Comparison of ENCODE assay signal across 9 mouse cellular contexts in the genomic region with DNA sequence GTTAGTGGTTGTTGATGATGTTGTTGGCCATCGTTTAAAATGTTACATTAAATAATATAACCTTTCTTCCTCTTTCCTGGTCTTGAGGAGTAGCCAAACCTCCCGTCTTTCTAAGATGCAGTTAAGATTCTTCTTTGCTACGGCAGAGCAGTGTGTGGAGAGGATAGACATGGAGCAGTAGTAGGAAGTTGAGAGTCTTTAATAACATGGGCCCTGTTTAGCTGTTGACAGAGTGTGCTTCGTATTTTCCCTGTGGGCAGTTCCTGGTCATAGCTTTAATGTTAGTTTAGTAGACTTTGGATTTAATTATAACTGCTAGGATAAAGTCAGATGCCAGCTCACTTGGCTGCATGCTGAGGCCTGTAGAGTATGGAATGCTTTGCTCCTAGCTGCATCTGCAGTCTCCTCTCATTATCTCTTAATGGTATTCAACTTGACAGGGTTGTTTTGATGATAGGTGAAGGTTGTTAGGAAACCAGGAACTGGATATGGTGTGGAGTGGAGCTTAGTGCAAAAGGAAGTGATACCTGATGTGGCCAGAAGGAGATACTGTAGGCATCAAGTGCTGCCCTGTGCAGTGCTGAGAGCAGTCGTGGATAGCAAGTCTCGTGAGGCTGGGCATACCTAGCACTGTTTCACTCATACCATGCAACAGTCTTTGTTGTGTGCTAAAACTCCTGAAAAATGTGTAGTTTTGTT.
DNase-seq lines count a peak whose midpoint lies in the region; ATAC-seq and TF ChIP-seq lines count a peak whose summit lies in the region.
"Had no signal": no experiment of that assay in that cellular context is flagged by ENCODE, and none has a peak within 500 bp of the region (broad histone marks: within the 10 kb centered on the region; RNA-seq: fewer than 3 reads in every experiment).

No protein-coding gene starts in this region.

- ATAC-seq in intestine, embryonic 16.5 days: peak; percentile 61
- peak; percentile 24; the same call in 1 of the 2 replicates for ATAC-seq in stomach, embryonic 16.5 days (ENCODE audit: insufficient read depth, low FRiP score)

- no peak overlapping the region for H3K4me3 ChIP-seq in layer of hippocampus, adult 2 months
- H3K4me3 ChIP-seq in intestine, embryonic 16.5 days (ENCODE audit: low read length): no peak overlapping the region
- no peak overlapping the region for H3K4me3 ChIP-seq in stomach, embryonic 16.5 days (replicated peaks; ENCODE audit: low read length)

- no peaks in the 10 kb centered on the region for H3K9me3 ChIP-seq in intestine, embryonic 16.5 days (ENCODE audit: control insufficient read depth, low read length)
- no peaks in the 10 kb centered on the region for H3K9me3 ChIP-seq in stomach, embryonic 16.5 days (replicated peaks; ENCODE audit: control insufficient read depth, low read length)

- H3K4me1 ChIP-seq in intestine, embryonic 16.5 days (ENCODE audit: control insufficient read depth, insufficient read depth, low read length): peaks cover 34% of the 10 kb centered on the region
- H3K4me1 ChIP-seq in stomach, embryonic 16.5 days (ENCODE audit: control insufficient read depth, insufficient read depth, low read length): peaks cover 31% of the 10 kb centered on the region

- intact Hi-C loops in left cerebral cortex, postnatal 25 days (cut with DNase I): no loop called here

- no peaks in the 10 kb centered on the region for H3K36me3 ChIP-seq in intestine, embryonic 16.5 days (ENCODE audit: control insufficient read depth, insufficient read depth, low read length)
- H3K36me3 ChIP-seq in stomach, embryonic 16.5 days (ENCODE audit: control insufficient read depth, insufficient read depth, low read length): no peaks in the 10 kb centered on the region

- DNase-seq in layer of hippocampus, adult 2 months (ENCODE audit: low spot score in 2 of 2): no peak
- no peak for DNase-seq in layer of hippocampus, adult 9-11 months
- peak; percentile 69 for DNase-seq in ZHBTc4 (ENCODE audit: low read depth, low spot score)
- DNase-seq in layer of hippocampus, postnatal 25 days (ENCODE audit: extremely low spot score in 1 of 2, low spot score in 1 of 2): no peak
- DNase-seq in left cerebral cortex, postnatal 25 days (ENCODE audit: low spot score in 2 of 2): no peak
- no peak for DNase-seq in layer of hippocampus, postnatal 10 days (ENCODE audit: low spot score in 2 of 2)
- DNase-seq: adrenal gland, postnatal 25 days had no signal

- WGBS in intestine, embryonic 16.5 days: 45% methylated on average over 6 of the region's 6 CpGs
- 48% methylated on average over 6 of the region's 6 CpGs for WGBS in stomach, embryonic 16.5 days

- TF ChIP-seq CTCF in layer of hippocampus, adult 2 months (conservative IDR thresholded peaks at IDR 0.05): peak; percentile 50

- no peak overlapping the region for H3K9ac ChIP-seq in intestine, embryonic 16.5 days (ENCODE audit: low read depth, low read length)
- no peak overlapping the region for H3K9ac ChIP-seq in stomach, embryonic 16.5 days (ENCODE audit: low read length)

- no peak overlapping the region for H3K4me2 ChIP-seq in intestine, embryonic 16.5 days (ENCODE audit: low read depth, low read length)
- H3K4me2 ChIP-seq in stomach, embryonic 16.5 days (ENCODE audit: low read depth, low read length): no peak overlapping the region

- no peaks in the 10 kb centered on the region for H3K27me3 ChIP-seq in intestine, embryonic 16.5 days (replicated peaks; ENCODE audit: control insufficient read depth, insufficient read depth, low read length)
- H3K27me3 ChIP-seq in stomach, embryonic 16.5 days (ENCODE audit: control insufficient read depth, insufficient read depth, low read length): no peaks in the 10 kb centered on the region

- no peak overlapping the region for H3K27ac ChIP-seq in layer of hippocampus, adult 2 months
- peak overlapping the region; percentile 3; the same call in 1 of the 2 replicates for H3K27ac ChIP-seq in intestine, embryonic 16.5 days (ENCODE audit: low read length)
- H3K27ac ChIP-seq in stomach, embryonic 16.5 days (ENCODE audit: low read length): 0 out of 2 replicates have a peak overlapping the region, but pooled peaks have one; percentile 50
